Mouse (Mus musculus) left cerebral cortex, postnatal 10 days (tissue): ENCODE measurements around the gene Bco1. TPM values are rescaled to one million over a fixed set of nuclear protein-coding genes. Genes with fewer than 3 reads are reported as not detected.

ENCODE experiments used
- DNase-seq, 2 experiments: peaks; one replicate each; pipeline ENCODE4 v3.0.0; 2021 to 2022; ENCODE audit warnings: low spot score in 2 of 2, mixed read lengths in 1 of 2; ENCODE audit errors: extremely low spot score in 1 of 2
- intact Hi-C: fragments of 180-260 bp; cut with DNase I; formaldehyde crosslinking; loops from one replicate; pipeline ENCODE4 v1.15.1; 2025
- total RNA-seq, 2 experiments: library from RNA; stranded (reverse); gene quantifications; 2 replicates each; pipeline ENCODE4 v1.2.3; 2021

Gene Bco1
- total RNA-seq, 2 experiments from 2014 or later: not detected

- intact Hi-C loops: no loop called here
- DNase-seq: no peak
Measured at GRCm38 (mm10) chr8:117082947-117083559, 12.6 kb upstream of the Bco1 start.

GRCm38 (mm10) chr8:117085521-117085920 is 10.1 kb upstream of the Bco1 start:
- no peak for DNase-seq

GRCm38 (mm10) chr8:117087036-117087435 is 8.6 kb upstream of the Bco1 start:
- no peak for DNase-seq
- intact Hi-C loops: no loop called here

More at GRCm38 (mm10) chr8:117085521-117085920, 10.1 kb upstream of the Bco1 start:
- intact Hi-C loops: no loop called here

DNA sequence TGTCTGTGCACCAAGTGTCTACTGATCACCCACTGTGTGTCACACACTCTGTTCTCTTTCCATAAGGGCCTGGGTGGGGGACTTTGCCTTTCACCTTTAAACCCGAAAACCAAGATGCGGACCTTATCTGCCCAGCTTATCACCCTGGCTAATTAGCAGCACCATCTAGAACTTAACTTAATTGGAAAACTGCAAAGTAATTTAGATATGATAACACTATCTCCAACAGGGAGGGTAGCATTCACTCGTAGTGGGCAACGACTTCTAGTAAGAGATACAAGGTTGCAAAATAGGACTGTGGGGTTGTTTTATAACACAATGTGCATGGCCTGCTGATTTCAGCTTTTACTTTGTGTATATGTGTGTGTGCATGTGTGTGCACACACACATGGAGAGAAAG is 5.9 kb upstream of the Bco1 start:
- intact Hi-C loops: no loop called here

GRCm38 (mm10) chr8:117094053-117094452 is 1.6 kb upstream of the Bco1 start:
- no peak for DNase-seq
- intact Hi-C loops: no loop called here

More for the DNA sequence above, 5.9 kb upstream of the Bco1 start:
- DNase-seq: no peak

- no peak for DNase-seq
- intact Hi-C loops: no loop called here
Measured at GRCm38 (mm10) chr8:117097051-117097563, 1.5 kb downstream of the Bco1 start.

DNA sequence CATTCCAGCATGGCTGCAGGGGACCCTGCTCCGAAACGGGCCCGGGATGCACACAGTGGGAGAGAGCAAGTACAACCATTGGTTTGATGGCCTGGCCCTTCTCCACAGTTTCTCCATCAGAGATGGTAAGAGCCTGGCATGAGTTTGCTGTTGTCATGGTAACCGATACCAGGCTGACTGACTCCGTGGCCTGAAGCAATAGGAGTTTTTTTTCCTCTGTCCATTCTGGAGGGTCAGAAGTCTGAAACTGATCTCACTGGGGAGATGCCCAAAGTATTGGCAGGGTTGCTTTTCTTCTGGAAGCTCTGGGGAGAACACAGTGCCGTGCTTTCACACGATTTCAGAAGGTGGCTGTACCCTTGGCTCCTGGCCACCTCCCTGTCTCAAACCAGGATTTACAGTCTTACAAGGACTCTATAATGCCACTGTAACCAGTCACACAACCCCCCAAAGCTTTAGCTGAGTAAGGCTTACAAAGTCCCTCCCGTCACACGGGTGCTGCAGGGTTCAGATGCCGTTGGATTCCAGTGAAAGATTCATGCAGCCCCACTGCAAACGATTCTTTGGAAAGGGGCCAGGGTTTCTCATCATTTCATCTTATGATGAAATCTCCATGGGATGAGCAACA is 2.0 kb downstream of the Bco1 start:
- intact Hi-C loops: no loop called here
- DNase-seq: no peak

DNA sequence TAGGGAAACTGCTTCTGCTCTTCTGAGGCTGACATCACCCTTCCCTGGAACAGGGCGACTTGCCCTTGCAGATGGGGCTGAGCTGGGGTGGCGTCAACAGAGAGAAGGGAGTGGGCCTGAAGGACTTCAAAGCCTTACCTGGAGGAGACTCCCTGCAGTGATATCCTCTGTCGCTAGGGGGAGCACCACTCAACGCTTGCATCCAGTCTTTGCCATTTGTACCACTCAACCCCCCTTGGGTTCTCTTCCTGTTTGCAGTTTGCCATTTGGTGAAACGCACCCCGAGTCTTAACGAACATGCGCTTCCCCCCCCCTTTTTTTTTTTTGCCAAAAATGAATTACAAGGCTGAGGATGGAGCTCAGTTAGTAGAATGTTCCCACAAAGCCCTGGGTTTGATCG is 11.9 kb downstream of the Bco1 start:
- intact Hi-C loops: loop anchor here (10.0 kb wide), 1 partner anchor 367 kb away; no protein-coding TSS in a partner anchor
- DNase-seq: peak; percentile 44 to 64

DNA sequence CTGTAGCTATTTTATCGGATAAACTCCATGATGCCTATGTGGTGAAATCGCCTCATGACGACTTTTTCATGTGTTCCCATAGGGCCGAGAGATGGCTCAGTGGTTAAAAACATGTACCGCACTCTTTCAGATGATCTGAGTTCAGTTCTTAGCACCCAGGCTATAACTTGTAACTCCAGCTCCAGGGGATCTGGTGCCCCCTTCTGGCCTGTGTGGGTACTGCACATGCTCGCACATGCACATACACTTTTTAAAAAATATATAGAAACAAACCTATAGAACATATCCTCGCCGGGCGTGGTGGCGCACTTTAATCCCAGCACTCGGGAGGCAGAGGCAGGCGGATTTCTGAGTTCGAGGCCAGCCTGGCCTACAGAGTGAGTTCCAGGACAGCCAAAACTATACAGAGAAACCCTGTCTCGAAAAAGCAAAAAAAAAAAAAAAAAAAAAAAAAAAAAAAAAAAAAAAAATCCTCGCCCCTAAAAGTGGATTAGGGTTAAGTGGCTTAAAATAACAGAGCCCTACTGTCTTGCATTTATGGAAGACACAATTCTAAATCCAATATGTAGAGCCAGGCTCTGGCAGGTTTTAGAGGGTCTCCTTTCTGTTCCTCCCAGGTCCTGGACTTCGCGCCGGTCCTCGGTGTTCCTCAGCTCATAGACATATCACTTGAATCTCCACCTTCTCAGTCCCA is 13.5 kb downstream of the Bco1 start:
- no peak for DNase-seq
- intact Hi-C loops: loop anchor here (10.0 kb wide), 1 partner anchor 366 kb away; no protein-coding TSS in a partner anchor

- intact Hi-C loops: loop anchor here (10.0 kb wide), 1 partner anchor 365 kb away; no protein-coding TSS in a partner anchor
- peak in 1 of 2 experiments; percentile 68 for DNase-seq
Measured at GRCm38 (mm10) chr8:117109801-117110390, 14.2 kb downstream of the Bco1 start.

DNA sequence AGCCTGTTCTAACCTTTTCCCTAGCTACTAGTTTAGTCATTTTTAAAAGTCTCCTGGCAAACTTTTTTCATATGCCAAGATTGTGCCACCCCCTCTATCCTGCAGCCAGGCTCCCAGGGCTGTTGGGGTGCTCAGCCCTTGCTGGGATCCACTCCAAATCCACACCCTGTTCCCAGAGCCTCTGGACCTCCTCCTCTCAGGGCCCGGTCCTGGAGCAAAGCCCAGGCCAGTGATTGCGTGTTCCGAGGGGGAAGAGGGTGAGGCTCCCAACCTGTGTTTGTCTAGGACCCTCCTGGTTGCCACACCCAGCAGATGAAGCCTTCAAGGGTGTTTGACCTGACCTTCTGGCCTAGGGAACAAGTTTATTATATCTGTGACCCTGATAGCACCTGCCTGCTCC is 16.0 kb downstream of the Bco1 start:
- no peak for DNase-seq
- intact Hi-C loops: no loop called here

GRCm38 (mm10) chr8:117112261-117112660 is 16.6 kb downstream of the Bco1 start:
- DNase-seq: no peak
- intact Hi-C loops: no loop called here

- no peak for DNase-seq
- intact Hi-C loops: no loop called here
Measured at GRCm38 (mm10) chr8:117115094-117115493, 19.4 kb downstream of the Bco1 start.

GRCm38 (mm10) chr8:117115676-117116446 is 20.2 kb downstream of the Bco1 start:
- no peak for DNase-seq
- intact Hi-C loops: no loop called here

GRCm38 (mm10) chr8:117116534-117116933 is 20.9 kb downstream of the Bco1 start:
- intact Hi-C loops: no loop called here
- no peak for DNase-seq

DNA sequence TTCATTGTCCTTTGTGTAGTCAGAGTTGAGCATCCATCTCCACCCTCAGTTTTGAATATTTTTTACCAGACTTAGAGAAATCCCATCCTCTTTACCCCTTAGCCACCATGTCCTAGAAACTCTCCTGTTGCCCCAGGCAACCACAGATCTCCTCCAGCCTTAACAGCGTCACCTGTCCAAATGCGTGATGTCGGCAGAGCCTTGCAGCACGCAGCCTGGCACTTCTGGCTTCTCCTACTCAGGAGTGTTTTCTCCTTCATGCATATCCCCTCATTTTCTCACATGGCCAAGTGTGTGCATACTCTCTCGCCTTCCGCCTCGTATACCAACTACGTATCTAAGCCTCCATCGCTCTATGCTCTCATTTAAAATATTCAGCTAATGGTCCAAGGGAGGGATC is 22.8 kb downstream of the Bco1 start:
- DNase-seq: peak in 1 of 2 experiments; percentile 35
- intact Hi-C loops: no loop called here

DNA sequence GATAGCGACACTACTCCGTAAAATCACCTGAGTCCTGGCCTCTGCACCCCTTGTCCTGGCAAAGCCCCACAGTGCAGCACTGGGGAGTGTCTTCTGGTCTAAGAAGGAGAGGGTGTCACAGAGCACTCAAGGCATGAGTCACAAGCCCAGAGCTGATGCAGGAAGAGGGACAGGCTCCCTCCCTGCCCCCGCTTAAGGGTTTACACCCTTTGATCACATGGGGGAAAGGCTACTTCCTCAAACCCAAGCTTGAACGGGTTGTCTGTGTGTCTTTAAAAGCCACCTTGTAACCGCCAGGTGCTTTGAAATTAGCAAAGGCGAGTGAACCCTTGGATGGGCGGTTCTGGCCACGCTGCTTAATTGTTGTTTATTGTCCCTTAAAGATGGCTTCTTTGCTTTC is 25.6 kb downstream of the Bco1 start:
- intact Hi-C loops: no loop called here
- no peak for DNase-seq

DNA sequence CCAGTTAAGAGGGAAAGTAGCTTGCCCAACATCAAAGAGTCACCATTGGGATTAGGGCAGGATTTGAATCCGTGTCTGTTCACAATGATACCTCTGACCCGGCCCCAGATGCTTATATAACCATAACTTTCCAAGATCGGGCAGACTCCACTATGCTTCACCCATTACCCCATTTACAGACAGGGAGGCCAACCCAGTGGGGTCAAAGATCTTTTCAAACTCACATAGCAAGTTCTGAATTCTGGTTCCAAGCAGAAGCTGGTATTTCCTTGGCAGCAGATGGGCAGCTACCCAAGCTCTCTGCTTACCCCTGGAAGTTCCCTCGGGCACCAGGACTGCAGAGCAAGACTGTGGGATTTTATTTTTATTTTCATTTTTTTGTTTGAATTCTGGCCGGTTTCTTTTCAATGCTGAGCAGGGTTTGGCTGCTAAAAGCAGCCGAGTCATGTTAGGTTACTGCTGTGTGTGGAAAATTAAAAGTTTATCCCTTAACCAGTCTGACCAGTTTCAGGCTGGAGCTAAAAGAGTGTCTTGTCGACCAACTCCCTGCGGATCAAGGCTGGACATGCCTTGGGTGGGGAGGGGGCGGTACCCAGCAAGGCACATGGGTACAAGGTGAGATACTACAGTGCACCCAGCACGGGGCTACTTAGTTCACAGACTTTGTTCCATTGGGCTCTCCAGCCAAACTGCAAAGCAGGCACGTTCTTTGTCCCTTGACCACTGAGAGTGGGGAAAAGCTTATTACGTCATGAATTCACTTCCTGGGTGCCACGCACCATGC is 28.4 kb downstream of the Bco1 start:
- intact Hi-C loops: no loop called here

More for the DNA sequence above, 28.4 kb downstream of the Bco1 start:
- no peak for DNase-seq
